Mouse (Mus musculus) urinary bladder, adult 2 months (tissue): ENCODE results near the gene Spata31d1a. TPM values are rescaled to one million over a fixed set of nuclear protein-coding genes. Genes with fewer than 3 reads are reported as not detected.
"Not testable (repeated sequence)": the region's sequence is repeated elsewhere in the genome, so short reads cannot be mapped to it uniquely, and the experiment has no call there.

ENCODE experiments used
- DNase-seq: peaks from one replicate; pipeline ENCODE4 v3.0.0; 2022; ENCODE audit warnings: low spot score
- polyA plus RNA-seq: library from polyadenylated mRNA; depleted of rRNA; stranded (reverse); fragments of >200 nt; gene quantifications from 2 replicates; pipeline ENCODE4 v1.2.3, GENCODE M21; 2012

Spata31d1a gene
- polyA plus RNA-seq, 1 experiment = not detected

DNA sequence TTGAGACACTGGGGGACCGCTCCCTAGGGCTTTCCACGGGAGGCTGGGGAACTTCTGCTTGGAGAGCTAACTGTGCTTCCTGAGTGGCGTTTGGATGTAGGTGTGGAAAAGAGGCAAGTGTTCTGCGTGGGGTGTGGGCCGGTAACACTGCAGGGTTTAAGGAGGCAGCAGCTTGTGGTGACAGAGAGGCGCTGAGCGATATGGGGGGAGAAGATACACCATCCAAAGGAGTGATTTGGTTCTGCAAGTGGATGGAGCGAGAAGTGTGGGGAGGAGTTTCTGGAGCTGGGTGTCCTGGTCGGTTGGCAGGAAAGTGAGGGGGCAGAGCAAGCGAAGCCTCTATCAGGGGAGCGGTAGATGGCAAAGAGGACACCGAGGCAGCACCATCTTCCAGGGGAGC, 6.6 kb downstream of the Spata31d1a start:
- no peak for DNase-seq

DNA sequence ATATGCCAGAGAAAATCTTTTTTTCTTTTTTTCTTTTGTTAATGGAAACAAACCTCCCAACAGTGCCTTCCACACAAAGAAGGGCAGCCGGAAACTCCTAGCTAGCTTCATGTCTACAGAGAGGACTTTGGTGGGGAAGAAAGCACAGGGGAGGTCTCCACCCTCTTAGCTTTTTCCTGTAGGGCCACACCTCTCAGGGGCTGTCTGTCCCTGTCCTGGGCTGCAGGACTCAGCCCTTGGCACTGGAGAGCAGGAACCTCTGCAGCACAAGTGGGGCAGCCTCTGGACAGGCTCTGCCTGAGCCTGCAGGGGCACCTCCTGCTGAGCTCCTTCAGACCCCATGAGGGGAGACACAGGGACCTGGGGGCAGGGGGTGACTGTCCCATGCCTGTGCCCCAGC, 10.0 kb downstream of the Spata31d1a start:
- not testable (repeated sequence) for DNase-seq

DNA sequence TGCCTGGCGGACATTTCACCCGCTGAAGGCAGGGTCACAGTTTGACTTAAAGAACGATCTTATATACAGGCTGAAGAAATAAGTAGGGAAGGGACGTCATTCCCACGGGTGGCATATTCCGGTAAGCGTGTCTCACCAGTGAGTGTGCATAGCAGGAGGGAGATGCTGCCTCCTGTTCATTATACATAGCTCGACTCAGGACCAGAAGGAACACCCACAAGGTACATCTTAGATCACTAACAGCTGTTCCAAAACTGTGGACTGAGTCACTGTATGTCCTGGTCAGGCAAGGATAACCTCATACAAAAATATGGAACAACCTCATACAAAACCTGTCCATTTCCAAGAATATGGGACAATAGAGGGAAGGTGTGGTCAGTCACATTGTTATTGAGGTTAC, 11.0 kb downstream of the Spata31d1a start:
- no peak for DNase-seq

DNA sequence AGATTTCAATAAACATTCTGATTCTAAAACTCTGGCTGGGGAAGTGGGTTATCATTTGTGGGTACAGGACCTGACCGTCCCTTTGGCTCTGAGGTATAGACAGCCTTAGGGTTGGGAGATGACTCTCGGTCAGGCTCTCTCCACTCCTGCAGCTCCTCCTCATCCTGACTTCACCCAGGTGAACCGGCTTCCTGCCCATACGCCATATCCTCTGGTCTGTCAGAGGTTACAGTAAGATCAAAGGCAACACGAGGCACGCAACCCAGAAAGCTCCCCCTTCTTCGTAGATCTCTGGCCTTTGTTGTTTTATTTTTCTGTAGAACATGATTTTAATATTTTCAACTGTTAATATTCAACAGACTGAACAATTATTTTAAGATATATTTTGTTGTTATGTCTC, 14.3 kb downstream of the Spata31d1a start:
- DNase-seq = no peak

DNA sequence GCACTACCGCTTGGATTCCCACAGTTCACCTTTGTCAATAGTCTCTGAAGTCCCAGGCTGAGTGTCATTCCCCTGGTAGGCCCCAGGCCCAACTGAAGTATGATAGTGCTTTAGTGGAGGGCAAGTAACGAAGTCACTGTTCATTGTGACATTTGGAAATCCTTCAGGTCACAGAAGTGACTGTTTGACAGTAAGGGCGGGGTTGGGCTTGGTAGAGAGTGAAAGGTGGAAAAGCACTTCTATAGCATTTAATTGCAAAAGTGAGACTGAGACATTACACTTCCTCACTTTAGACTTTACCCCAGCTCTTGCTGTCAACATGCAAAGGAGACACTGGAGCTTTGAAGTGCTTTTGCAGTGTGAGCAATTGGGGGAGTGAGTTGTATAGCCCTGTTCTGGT, 16.1 kb downstream of the Spata31d1a start, which contains the start of gene 4921517D22Rik:
TSS of gene 4921517D22Rik (minus strand) at position 101 of the 400 bp plus-strand sequence.
- DNase-seq = no peak

DNA sequence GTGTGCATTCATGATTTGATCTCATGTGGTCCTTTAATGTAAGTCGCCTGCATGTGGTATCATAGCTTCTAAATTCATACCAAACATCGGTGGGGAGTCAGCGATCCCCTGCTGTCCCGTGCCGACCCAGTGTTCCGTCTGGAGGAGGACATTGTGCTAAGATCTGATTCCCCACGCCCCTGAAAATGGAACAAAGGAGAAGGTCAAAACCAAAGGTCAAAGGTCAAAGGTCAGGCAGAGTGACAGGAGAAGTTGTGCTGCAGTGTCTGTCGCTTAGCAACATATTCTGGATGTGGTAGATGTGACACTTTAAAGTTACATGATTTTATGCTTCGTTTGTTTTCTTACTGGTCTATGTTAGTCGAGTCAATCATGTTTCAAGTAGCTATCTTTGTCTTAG, 18.7 kb downstream of the Spata31d1a start:
- DNase-seq = no peak

GRCm38 (mm10) chr13:59690576-59690975, 19.6 kb downstream of the Spata31d1a start:
- no peak for DNase-seq

DNA sequence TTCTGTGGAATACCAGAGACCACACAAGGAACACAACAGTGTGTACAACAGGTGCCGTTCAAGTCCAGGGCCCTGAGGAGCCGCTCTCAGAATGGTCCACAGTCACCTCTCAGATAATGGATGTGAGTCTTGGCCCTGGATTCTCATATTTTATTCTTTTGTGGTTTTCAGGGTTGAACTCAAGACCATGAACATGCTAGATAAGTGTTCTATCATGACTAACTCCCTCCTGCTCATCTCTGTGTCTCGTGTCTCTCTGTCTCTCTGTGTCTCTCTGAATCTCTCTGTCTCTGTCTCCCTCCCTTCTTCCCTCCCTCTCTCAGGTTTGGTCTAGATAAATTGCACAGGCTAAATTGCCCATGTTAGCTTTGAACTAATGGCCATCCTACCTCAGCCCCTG, 20.3 kb downstream of the Spata31d1a start:
- DNase-seq = no peak

GRCm38 (mm10) chr13:59689313-59689712, 20.8 kb downstream of the Spata31d1a start:
- no peak for DNase-seq

GRCm38 (mm10) chr13:59688338-59688770, 21.8 kb downstream of the Spata31d1a start:
- no peak for DNase-seq

DNA sequence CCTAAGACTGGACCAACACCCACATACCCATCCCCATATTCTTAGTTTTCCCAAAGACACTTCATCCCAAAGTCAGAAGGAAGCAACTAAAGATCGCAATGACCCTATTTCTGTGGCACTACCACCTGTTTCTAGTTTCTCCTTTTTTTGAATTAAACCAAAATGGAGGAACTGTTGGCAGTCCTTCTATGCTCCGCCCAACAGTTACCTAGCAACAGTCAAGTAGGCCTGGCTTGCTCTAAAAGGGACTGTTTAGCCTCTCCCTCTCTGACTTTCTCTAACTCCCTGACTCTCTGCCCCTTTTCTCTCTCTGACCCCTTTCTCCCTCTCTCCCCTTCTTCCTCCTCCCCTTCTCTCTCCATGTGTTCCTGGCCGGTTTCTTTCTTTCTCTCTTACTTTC, 24.9 kb downstream of the Spata31d1a start:
- no peak for DNase-seq

GRCm38 (mm10) chr13:59682629-59683028, 27.5 kb downstream of the Spata31d1a start:
- DNase-seq = no peak

GRCm38 (mm10) chr13:59679908-59680307, 30.2 kb downstream of the Spata31d1a start:
- DNase-seq = no peak

GRCm38 (mm10) chr13:59679306-59679705, 30.8 kb downstream of the Spata31d1a start:
- no peak for DNase-seq

- no peak for DNase-seq
Observed at GRCm38 (mm10) chr13:59676316-59677229, 33.6 kb downstream of the Spata31d1a start.

- DNase-seq = peak; percentile 46
Observed at GRCm38 (mm10) chr13:59675151-59676011, 34.7 kb downstream of the Spata31d1a start, which contains the start of gene Golm1. TSS of gene Golm1 (minus strand) at chr13:59675811.

DNA sequence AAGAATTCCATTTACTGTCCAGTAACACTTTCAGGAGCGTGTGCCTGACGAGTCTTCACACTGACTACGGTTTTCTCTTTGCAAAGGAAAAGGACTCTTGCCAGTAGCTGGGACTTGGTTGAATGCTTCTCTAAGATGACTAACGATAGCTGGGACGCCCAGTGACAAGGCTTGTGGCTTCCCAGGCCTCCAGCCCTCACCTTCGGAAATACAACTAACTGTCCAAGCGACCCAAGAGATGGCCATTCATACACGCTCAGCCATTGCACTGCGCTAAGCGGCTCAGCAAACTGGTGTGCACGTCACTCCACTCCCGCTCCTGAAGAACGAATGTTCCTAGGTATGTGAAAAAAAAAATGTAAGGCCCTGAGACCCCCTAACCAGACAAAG, 35.4 kb downstream of the Spata31d1a start:
- no peak for DNase-seq

- DNase-seq = no peak
Observed at GRCm38 (mm10) chr13:59674215-59674614, 35.9 kb downstream of the Spata31d1a start.

DNA sequence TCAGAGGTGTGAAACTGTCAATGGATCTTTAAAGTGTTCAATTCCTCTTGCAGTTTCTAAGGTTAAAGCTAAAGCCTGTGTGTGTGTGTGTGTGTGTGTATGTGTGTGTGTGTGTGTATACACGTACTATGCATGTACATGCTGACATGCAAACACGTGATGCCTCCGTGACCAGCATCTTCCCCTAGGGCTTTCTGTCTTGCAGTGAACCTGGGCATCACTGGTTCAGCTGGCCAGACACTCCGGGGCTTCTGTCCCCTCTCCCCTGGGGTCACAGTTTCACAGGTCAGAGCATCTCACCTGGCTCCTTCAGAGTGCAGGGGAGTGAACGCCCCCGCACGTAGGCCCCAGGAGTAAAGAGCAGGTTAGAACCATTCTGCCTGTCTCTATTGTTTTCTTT, 36.5 kb downstream of the Spata31d1a start:
- DNase-seq = no peak

GRCm38 (mm10) chr13:59672248-59672647, 37.9 kb downstream of the Spata31d1a start:
- DNase-seq = no peak

DNA sequence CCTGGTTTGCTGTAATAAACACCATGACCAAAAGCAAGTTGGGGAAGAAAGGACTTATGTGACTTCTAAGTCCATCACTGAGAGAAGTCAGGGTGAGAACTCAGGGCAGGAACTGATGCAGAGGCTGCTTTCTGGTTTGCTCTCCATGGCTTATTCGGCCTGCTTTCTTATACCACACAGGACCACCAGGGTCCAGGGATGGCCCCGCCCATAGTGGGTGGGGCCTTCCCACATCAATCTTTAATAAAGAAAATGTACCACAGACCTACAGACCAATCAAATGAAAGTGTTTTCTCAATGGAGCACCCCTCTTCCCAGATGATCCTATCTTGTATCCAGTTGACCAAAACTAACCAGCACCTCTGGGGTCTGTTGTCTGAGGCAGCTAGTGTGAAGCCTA, 38.6 kb downstream of the Spata31d1a start:
- no peak for DNase-seq

- no peak for DNase-seq
Observed at GRCm38 (mm10) chr13:59669946-59670345, 40.2 kb downstream of the Spata31d1a start.
